Mouse (Mus musculus): ENCODE results near the gene Kansl1.

DNA sequence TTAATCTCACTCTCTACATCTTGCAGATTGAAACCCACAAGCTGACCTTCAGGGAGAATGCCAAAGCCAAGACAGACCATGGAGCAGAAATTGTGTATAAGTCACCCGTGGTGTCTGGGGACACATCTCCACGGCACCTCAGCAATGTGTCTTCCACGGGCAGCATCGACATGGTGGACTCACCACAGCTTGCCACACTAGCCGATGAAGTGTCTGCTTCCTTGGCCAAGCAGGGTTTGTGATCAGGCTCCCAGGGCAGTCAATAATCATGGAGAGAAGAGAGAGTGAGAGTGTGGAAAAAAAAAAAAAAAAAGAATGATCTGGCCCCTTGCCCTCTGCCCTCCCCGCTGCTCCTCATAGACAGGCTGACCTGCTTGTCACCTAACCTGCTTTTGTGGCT, 140.7 kb downstream of the Kansl1 start:
- no peak for TF ChIP-seq POLR2A (IDR thresholded peaks at IDR 0.05; ENCODE audit: low read depth, low read length)
- TF ChIP-seq CTCF (IDR thresholded peaks at IDR 0.05; ENCODE audit: extremely low read depth, insufficient read length, insufficient replicate concordance, low read depth, low read length), result no peak
